In the genomic region with DNA sequence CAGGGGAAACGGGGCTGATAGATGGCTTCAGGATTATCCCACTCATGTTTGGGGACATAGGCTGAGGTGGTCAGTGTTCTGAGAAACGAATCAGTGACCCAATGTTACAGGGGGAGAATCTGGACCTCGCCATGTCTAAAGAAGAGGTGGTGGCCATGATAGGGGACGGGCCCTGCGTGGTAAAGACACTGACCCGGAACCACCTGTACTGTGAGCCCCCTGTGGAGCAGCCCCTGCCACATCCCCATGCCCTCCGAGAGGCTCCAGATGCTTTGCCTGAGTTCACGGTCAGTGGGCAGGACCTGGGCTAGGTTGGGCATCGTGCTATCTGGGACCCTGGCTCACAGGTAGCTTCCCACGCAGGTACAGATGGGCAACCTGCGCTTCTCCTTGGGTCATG, we compare ENCODE assay signal across 22 mouse cellular contexts.
"Had no signal": no experiment of that assay in that cellular context is flagged by ENCODE, and none has a peak within 500 bp of the region (broad histone marks: within the 10 kb centered on the region; RNA-seq: fewer than 3 reads in every experiment).

No protein-coding gene starts in this region.

- H3K9ac ChIP-seq: heart, embryonic 12.5 days; hindbrain, embryonic 13.5 days; hindbrain, embryonic 15.5 days; kidney, embryonic 15.5 days; limb, embryonic 13.5 days; limb, embryonic 15.5 days; liver, embryonic 12.5 days had no signal

- H3K4me3 ChIP-seq: heart, embryonic 12.5 days; hindbrain, embryonic 13.5 days; hindbrain, embryonic 15.5 days; kidney, embryonic 15.5 days; limb, embryonic 13.5 days; limb, embryonic 15.5 days; liver, embryonic 12.5 days had no signal

- H3K27ac ChIP-seq: hindbrain, embryonic 13.5 days; hindbrain, embryonic 15.5 days; hindbrain, postnatal 0 days; kidney, embryonic 15.5 days; kidney, postnatal 0 days; limb, embryonic 13.5 days; limb, embryonic 15.5 days; liver, embryonic 12.5 days had no signal

- ATAC-seq: hindbrain, postnatal 0 days; intestine, embryonic 16.5 days; liver, embryonic 12.5 days had no signal

- H3K9me3 ChIP-seq: heart, embryonic 12.5 days; hindbrain, embryonic 13.5 days; hindbrain, embryonic 15.5 days; kidney, embryonic 15.5 days; limb, embryonic 13.5 days; limb, embryonic 15.5 days; liver, embryonic 12.5 days had no signal

- H3K4me2 ChIP-seq: heart, embryonic 12.5 days; hindbrain, embryonic 13.5 days; hindbrain, embryonic 15.5 days; kidney, embryonic 15.5 days; limb, embryonic 13.5 days; limb, embryonic 15.5 days; liver, embryonic 12.5 days had no signal

- H3K27me3 ChIP-seq: heart, embryonic 12.5 days; hindbrain, embryonic 13.5 days; hindbrain, embryonic 15.5 days; kidney, embryonic 15.5 days; limb, embryonic 13.5 days; limb, embryonic 15.5 days; liver, embryonic 12.5 days had no signal

- H3K4me1 ChIP-seq: hindbrain, embryonic 13.5 days; hindbrain, embryonic 15.5 days; liver, embryonic 12.5 days had no signal

- DNase-seq: gastrocnemius, postnatal 14 days; heart, adult 18-20 months; heart, postnatal 10 days; heart, postnatal 36 days; kidney, adult 11 months; kidney, adult 2 months; kidney, adult 9 months; kidney, postnatal 14 days; kidney, postnatal 36 days; layer of hippocampus, adult 9-11 months; layer of hippocampus, postnatal 36 days; left cerebral cortex, postnatal 4 days had no signal
